Mouse (Mus musculus) liver, adult 2 months (tissue): Measurements from ENCODE around the gene Galntl6.

Experiments used
- CTCF ChIP-seq: fragments of 200-500 bp; IDR thresholded peaks from 2 replicates; pipeline ENCODE4 v1.5.1; 2011; ENCODE audit warnings: low read depth, low read length, control low read depth
- POLR2A ChIP-seq: fragments of 200-500 bp; IDR thresholded peaks from 2 replicates; pipeline ENCODE4 v1.6.1; 2011; ENCODE audit warnings: low read length, control low read depth; ENCODE audit not compliant: insufficient read depth; ENCODE audit errors: extremely low read depth

DNA sequence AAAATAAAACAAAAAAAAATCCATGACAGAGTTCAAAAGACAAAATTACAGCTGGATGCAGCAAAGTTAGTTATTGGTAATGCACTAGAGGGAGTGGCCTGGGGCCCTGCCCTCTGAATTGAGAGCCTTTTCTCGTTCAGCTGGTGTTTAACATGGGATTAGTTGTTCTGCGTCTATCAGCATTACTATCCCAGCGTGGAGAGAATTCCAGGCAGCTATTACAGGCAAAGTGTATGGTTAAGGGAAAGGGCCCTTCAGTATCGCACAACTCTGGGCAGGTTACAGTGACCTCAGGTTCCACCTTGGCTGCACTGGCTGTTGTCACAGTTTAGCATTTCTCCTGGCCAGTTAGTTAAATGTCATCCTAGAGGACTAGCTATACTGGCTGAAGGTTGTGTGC is 1107.3 kb downstream of the Galntl6 start:
- TF ChIP-seq POLR2A (no peak), CTCF (no peak)
